Mouse (Mus musculus) limb, embryonic 10.5 days (tissue): ENCODE data around the gene Catsperz. TPM values are rescaled to one million over a fixed set of nuclear protein-coding genes. Genes with fewer than 3 reads are reported as not detected.

Experiments
- DNase-seq: peaks from one replicate; pipeline ENCODE4 v3.0.0-alpha.2; 2017; ENCODE audit warnings: low spot score
- H3K27ac ChIP-seq: fragments of 300-500 bp; sonication (generic); 2 replicates; pipeline ENCODE4 v1.5.1; 2016; ENCODE audit warnings: mild to moderate bottlenecking
- H3K27me3 ChIP-seq: fragments of 300-500 bp; sonication (generic); 2 replicates; pipeline ENCODE4 v1.6.1; 2016; ENCODE audit warnings: low read depth, mild to moderate bottlenecking; ENCODE audit not compliant: poor library complexity, severe bottlenecking
- H3K36me3 ChIP-seq: fragments of 300-500 bp; sonication (generic); 2 replicates; pipeline ENCODE4 v1.6.1; 2016; ENCODE audit warnings: mild to moderate bottlenecking, moderate library complexity
- H3K4me1 ChIP-seq: fragments of 300-500 bp; sonication (generic); 2 replicates; pipeline ENCODE4 v1.6.1; 2016
- H3K4me3 ChIP-seq: fragments of 300-500 bp; sonication (generic); 2 replicates; pipeline ENCODE4 v1.5.1; 2016; ENCODE audit warnings: mild to moderate bottlenecking, moderate library complexity
- H3K9me3 ChIP-seq: fragments of 300-500 bp; sonication (generic); replicated peaks from 2 replicates; pipeline ENCODE4 v1.6.1; 2016; ENCODE audit warnings: mild to moderate bottlenecking
- WGBS: fragments of 180-500 bp; shearing (Covaris S2); methylation state at CpG from one replicate; pipeline ENCODE4 v1.1.7; 2016; 5-methylcytosine and 5-hydroxymethylcytosine counted together
- polyA plus RNA-seq: library from polyadenylated mRNA; unstranded; fragments of >200 nt; fragmentation: Nextera tagmentation; extraction: Ambion mirVana; gene quantifications from 2 replicates; pipeline ENCODE4 v1.2.1, GENCODE M21; 2016

Catsperz gene
- 0.76 and 0.93 TPM in 2 replicates for polyA plus RNA-seq

GRCm38 (mm10) chr19:6925307-6925573 is at the start of gene Catsperz:
TSS of gene Catsperz (minus strand) at chr19:6925380.
- Histone ChIP-seq H3K9me3 (0 out of 2 replicates have a peak, but pooled peaks cover 3% of the 10 kb centered on the region), H3K27me3 (peaks cover 82% of the 10 kb centered on the region), H3K4me3 (peak within 1 kb of the TSS; percentile 27), H3K27ac (0 out of 2 replicates have a peak within 1 kb of the TSS, but pooled peaks have one; percentile 12), H3K4me1 (peaks cover 42% of the 10 kb centered on the region), H3K36me3 (no peaks in the 10 kb centered on the region)
- 2% methylated on average over 9 of the region's 9 CpGs for WGBS
- no peak for DNase-seq

DNA sequence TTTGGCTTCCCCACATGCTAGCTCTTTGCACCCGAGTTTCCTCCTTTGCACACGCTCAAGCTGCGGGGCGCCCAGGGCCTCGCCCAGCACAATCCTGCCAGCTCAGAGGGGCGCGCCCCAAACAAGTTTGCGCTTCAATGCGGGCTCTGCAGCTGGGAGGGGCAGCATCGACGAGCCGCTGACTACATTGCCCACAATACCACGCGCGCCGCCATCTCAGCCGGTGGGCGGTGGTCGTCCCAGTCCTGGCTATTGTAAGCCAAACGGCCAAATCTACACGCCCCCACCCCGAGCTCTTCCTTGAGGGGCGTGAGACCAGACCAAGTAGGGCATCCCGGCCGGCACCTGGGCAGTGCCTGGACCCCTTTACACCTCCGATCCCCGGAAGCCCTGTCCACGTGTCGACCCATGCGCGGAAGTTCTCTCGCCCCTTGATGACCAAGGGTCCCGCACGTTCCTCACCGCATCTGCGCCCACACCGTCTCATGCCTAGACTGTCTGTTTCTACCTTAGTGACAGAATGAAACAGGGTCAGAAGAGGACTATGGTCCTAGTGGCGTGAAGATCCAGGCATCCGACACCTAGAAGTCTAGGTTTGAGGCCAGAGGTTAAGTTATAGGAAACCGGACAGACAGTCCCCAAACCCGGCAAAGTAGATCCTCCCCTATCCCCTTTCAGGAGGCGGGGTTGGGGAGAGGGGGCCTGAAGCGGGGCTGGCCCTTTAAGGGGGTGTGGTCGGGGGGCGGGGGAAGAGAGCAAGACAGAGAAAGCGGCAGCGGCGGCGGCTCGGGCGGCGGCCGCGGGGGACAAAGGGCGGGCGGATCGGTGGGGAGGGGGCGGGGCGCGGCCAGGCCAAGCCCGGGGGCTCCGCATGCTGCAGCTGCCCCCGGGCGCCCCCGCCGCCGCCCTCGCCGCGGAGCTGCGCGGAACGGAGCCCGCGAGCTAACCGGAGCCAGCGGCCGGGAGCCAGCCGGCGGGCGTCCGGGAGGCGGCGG is 49.3 kb upstream of the Catsperz start, which contains the start of gene Ppp1r14b:
Ppp1r14b (plus strand) TSS at position 758 of the 995 bp plus-strand sequence.
- peaks cover 78% of the 10 kb centered on the region for H3K4me1 ChIP-seq
- H3K9me3 ChIP-seq = no peaks in the 10 kb centered on the region
- peak within 1 kb of the TSS; percentile 83 for H3K4me3 ChIP-seq
- H3K27me3 ChIP-seq = peaks cover 3% of the 10 kb centered on the region; the same call in 1 of the 2 replicates
- WGBS = 2% methylated on average over 83 of the region's 84 CpGs
- DNase-seq = peak; percentile 94
- peaks cover 31% of the 10 kb centered on the region for H3K36me3 ChIP-seq
- peak within 1 kb of the TSS; percentile 93 for H3K27ac ChIP-seq

DNA sequence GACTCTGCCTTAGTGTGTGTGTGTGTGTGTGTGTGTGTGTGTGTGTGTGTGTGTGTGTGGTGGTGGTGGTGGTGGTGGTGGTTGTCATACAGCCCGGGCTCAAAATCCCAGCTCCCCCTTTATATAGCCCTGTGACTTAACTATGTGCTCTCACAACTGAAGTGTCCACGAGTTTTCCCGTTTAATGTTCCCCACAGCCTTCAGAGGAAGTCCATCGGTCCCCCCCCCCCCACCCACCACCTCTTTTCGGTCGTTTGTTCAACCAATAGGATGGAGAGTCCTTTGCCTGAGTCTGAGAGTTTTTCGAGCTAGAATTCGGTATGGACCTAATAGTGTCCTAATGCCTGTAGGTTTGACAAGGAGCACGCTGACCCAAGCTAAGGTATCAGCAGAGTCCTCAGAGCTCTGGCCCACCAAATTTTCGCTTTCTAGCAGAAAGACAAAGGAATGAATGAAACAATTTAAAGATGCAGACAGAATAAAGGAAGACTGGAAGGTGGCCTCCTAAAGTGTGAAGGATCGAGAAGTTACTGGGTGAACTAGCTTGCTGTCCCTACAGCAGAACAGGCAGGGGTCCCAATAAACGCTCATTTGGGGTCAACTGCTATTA is 48.5 kb upstream of the Catsperz start:
- Histone ChIP-seq H3K4me3 (peak overlapping the region; percentile 83), H3K27ac (peak overlapping the region; percentile 93), H3K36me3 (peaks cover 28% of the 10 kb centered on the region), H3K9me3 (no peaks in the 10 kb centered on the region), H3K4me1 (peaks cover 78% of the 10 kb centered on the region), H3K27me3 (peaks cover 3% of the 10 kb centered on the region; the same call in 1 of the 2 replicates)
- 31% methylated on average over 12 of the region's 12 CpGs for WGBS
- DNase-seq = no peak

GRCm38 (mm10) chr19:6972247-6972917 is 47.2 kb upstream of the Catsperz start:
- no peak for DNase-seq
- Histone ChIP-seq H3K27ac (0 out of 2 replicates have a peak overlapping the region, but pooled peaks have one; percentile 37), H3K36me3 (peaks cover 14% of the 10 kb centered on the region), H3K9me3 (no peaks in the 10 kb centered on the region), H3K4me3 (no peak overlapping the region; the same call in 1 of the 2 replicates), H3K27me3 (peaks cover 3% of the 10 kb centered on the region; the same call in 1 of the 2 replicates), H3K4me1 (peaks cover 75% of the 10 kb centered on the region)
- WGBS = 86% methylated on average over 13 of the region's 13 CpGs

DNA sequence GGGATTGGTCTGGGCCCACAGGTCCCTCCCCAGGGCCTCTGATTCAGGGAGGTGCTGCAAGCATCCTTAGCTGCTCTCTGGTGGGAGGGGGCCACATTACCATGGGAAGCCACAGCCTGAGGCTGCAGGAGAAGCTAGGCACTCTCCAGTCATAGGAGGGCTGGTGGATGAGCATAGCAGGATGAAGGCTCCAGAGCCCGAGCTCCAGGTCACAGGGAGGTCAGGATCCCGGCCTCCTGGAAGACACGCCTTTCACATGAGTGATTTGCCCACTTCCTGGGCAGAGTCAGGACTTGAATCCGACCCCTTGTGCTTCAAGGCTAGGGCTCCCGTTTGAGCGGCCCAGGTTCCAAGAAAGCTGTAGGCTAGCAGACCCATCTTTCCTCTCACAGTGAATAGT is 46.5 kb upstream of the Catsperz start:
- H3K9me3 ChIP-seq = no peaks in the 10 kb centered on the region
- 13% methylated on average over 6 of the region's 6 CpGs for whole genome bisulfite sequencing
- H3K27me3 ChIP-seq = peaks cover 3% of the 10 kb centered on the region; the same call in 1 of the 2 replicates
- peak overlapping the region; percentile 37; the same call in 1 of the 2 replicates for H3K27ac ChIP-seq
- peaks cover 69% of the 10 kb centered on the region for H3K4me1 ChIP-seq
- no peak for DNase-seq
- peaks cover 8% of the 10 kb centered on the region for H3K36me3 ChIP-seq
- peak overlapping the region; percentile 8; the same call in 1 of the 2 replicates for H3K4me3 ChIP-seq

- Histone ChIP-seq H3K36me3 (peaks cover 10% of the 10 kb centered on the region), H3K27ac (peak overlapping the region; percentile 87), H3K27me3 (peaks cover 3% of the 10 kb centered on the region; the same call in 1 of the 2 replicates), H3K4me1 (peaks cover 59% of the 10 kb centered on the region), H3K4me3 (peak overlapping the region; percentile 66), H3K9me3 (no peaks in the 10 kb centered on the region)
- no peak for DNase-seq
- WGBS = 24% methylated on average over 11 of the region's 11 CpGs
Observed at GRCm38 (mm10) chr19:6970460-6971085, 45.4 kb upstream of the Catsperz start.

DNA sequence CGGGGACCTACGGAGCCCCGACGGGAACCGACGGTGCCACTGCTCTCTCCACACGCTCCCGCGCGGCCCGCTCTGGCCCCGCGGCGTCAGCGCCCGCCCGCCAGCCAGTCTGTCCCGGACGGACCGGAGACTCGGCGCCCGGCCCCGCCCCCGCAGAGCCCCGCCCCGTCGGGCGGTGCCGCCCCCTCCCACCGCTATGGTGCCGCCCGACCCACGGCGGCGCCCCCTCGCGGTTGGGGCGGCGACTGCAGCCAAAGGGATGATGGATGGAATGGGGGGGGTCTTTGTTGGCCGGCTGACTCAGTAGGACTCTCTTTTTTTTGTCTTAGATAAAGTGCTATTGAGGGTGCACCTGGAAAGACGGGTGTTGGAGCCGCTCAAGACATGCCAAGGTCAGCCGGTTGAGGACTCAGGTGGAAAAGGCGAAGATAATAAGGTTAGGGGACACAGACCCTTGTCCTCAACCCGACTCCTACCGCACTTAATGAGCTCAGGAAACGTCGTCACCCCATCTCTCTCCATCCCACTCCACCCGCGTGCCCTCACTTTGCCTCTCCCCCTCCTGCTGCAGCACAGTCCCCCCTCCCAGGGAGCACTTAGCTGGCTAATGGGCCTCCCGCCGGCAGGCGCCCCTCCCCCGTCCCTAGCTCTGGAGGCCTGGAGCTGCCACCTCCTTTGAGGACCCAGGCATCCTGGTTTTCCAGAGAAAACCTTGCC is 44.6 kb upstream of the Catsperz start:
- WGBS = 1% methylated on average over 53 of the region's 55 CpGs
- H3K27me3 ChIP-seq = peaks cover 3% of the 10 kb centered on the region; the same call in 1 of the 2 replicates
- peak overlapping the region; percentile 87 for H3K27ac ChIP-seq
- H3K4me3 ChIP-seq = peak overlapping the region; percentile 66
- H3K36me3 ChIP-seq = peaks cover 17% of the 10 kb centered on the region
- H3K9me3 ChIP-seq = no peaks in the 10 kb centered on the region
- H3K4me1 ChIP-seq = peaks cover 59% of the 10 kb centered on the region
- peak; percentile 86 for DNase-seq

DNA sequence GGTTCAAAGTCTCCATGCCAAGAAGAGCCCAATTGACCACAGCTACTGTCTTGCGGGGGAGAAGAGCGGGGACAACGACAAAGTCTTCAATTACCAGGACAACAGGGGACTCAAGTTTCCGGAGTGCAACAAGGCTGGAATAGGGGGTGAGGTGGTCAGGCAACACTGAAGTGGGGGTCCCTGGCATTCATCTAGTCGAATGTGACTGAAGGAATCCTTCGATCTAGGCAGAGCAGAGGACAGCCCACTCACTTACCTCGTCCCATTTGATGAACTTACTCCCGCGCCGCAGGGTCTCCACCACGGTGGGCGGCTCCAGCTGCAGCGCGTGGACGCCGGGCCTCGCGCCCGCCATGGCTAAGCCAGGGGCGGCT is 44.1 kb upstream of the Catsperz start:
- Histone ChIP-seq H3K9me3 (no peaks in the 10 kb centered on the region), H3K36me3 (peaks cover 23% of the 10 kb centered on the region), H3K4me1 (peaks cover 59% of the 10 kb centered on the region), H3K4me3 (peak overlapping the region; percentile 66), H3K27ac (peak overlapping the region; percentile 87), H3K27me3 (peaks cover 3% of the 10 kb centered on the region; the same call in 1 of the 2 replicates)
- DNase-seq = no peak
- under 1% methylated on average over 20 of the region's 20 CpGs for WGBS

- no peak for DNase-seq
- H3K4me1 ChIP-seq = peaks cover 54% of the 10 kb centered on the region
- peaks cover 29% of the 10 kb centered on the region for H3K36me3 ChIP-seq
- peaks cover 3% of the 10 kb centered on the region; the same call in 1 of the 2 replicates for H3K27me3 ChIP-seq
- no peaks in the 10 kb centered on the region for H3K9me3 ChIP-seq
- peak overlapping the region; percentile 87; the same call in 1 of the 2 replicates for H3K27ac ChIP-seq
- whole genome bisulfite sequencing = 12% methylated on average over 15 of the region's 15 CpGs
- peak overlapping the region; percentile 66 for H3K4me3 ChIP-seq
Observed at GRCm38 (mm10) chr19:6968491-6969271, 43.5 kb upstream of the Catsperz start.

DNA sequence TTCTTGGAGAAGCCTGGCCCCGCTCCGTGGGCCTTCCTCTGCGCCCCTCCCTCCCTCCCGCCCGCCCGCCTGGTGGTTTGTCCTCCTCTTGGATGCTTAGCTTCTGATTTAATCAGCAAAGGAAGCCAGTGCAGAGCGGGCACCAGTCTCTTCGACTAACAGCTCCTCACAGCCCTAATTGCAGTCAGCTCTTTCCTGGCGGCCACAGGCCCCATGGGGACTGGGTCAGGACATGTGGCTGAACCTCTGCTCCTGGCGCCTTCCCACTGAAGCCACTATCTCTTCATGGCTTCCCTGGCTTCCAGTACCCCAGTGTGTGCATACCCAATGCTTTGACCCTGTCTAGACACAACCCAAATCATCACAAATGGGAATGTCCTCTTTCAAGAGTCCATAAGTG is 31.3 kb upstream of the Catsperz start:
- Histone ChIP-seq H3K27ac (no peak overlapping the region), H3K27me3 (no peaks in the 10 kb centered on the region), H3K4me3 (no peak overlapping the region), H3K9me3 (no peaks in the 10 kb centered on the region), H3K4me1 (peaks cover 21% of the 10 kb centered on the region), H3K36me3 (peaks cover 69% of the 10 kb centered on the region)
- DNase-seq = no peak
- WGBS = 85% methylated on average over 10 of the region's 10 CpGs

GRCm38 (mm10) chr19:6955424-6955823 is 30.2 kb upstream of the Catsperz start:
- Histone ChIP-seq H3K27me3 (no peaks in the 10 kb centered on the region), H3K27ac (0 out of 2 replicates have a peak overlapping the region, but pooled peaks have one; percentile 10), H3K9me3 (no peaks in the 10 kb centered on the region), H3K36me3 (peaks cover 64% of the 10 kb centered on the region), H3K4me1 (peaks cover 23% of the 10 kb centered on the region), H3K4me3 (no peak overlapping the region)
- 69% methylated on average over 7 of the region's 7 CpGs for WGBS
- DNase-seq = no peak
